Mouse (Mus musculus) forebrain, embryonic 10.5 days (tissue): ENCODE results near the gene Rpe. TPM values are rescaled to one million over a fixed set of nuclear protein-coding genes. Genes with fewer than 3 reads are reported as not detected.

ENCODE experiments used
- DNase-seq: peaks from one replicate; pipeline ENCODE4 v3.0.0-alpha.2; 2017; ENCODE audit warnings: low spot score; ENCODE audit errors: extremely low spot score
- H3K27ac ChIP-seq: fragments of 300-500 bp; sonication (generic); 2 replicates; pipeline ENCODE4 v1.5.1; 2016; ENCODE audit warnings: mild to moderate bottlenecking
- H3K27me3 ChIP-seq: fragments of 300-500 bp; sonication (generic); 2 replicates; pipeline ENCODE4 v1.6.1; 2016; ENCODE audit warnings: mild to moderate bottlenecking; ENCODE audit not compliant: poor library complexity, severe bottlenecking
- H3K36me3 ChIP-seq: fragments of 300-500 bp; sonication (generic); replicated peaks from 2 replicates; pipeline ENCODE4 v1.6.1; 2016; ENCODE audit warnings: mild to moderate bottlenecking, moderate library complexity
- H3K4me1 ChIP-seq: fragments of 300-500 bp; sonication (generic); 2 replicates; pipeline ENCODE4 v1.6.1; 2016
- H3K4me3 ChIP-seq: fragments of 300-500 bp; sonication (generic); 2 replicates; pipeline ENCODE4 v1.5.1; 2016; ENCODE audit warnings: mild to moderate bottlenecking, moderate library complexity
- H3K9me3 ChIP-seq: fragments of 300-500 bp; sonication (generic); 2 replicates; pipeline ENCODE4 v1.6.1; 2016; ENCODE audit warnings: mild to moderate bottlenecking, moderate library complexity
- WGBS: fragments of 180-500 bp; shearing (Covaris S2); methylation state at CpG from one replicate; pipeline ENCODE4 v1.1.7; 2016; 5-methylcytosine and 5-hydroxymethylcytosine counted together
- polyA plus RNA-seq: library from polyadenylated mRNA; unstranded; fragments of >200 nt; fragmentation: Nextera tagmentation; extraction: Ambion mirVana; gene quantifications from 2 replicates; pipeline ENCODE4 v1.2.1, GENCODE M21; 2016

The Rpe gene
- polyA plus RNA-seq = 53.4 and 56.0 TPM in 2 replicates

DNA sequence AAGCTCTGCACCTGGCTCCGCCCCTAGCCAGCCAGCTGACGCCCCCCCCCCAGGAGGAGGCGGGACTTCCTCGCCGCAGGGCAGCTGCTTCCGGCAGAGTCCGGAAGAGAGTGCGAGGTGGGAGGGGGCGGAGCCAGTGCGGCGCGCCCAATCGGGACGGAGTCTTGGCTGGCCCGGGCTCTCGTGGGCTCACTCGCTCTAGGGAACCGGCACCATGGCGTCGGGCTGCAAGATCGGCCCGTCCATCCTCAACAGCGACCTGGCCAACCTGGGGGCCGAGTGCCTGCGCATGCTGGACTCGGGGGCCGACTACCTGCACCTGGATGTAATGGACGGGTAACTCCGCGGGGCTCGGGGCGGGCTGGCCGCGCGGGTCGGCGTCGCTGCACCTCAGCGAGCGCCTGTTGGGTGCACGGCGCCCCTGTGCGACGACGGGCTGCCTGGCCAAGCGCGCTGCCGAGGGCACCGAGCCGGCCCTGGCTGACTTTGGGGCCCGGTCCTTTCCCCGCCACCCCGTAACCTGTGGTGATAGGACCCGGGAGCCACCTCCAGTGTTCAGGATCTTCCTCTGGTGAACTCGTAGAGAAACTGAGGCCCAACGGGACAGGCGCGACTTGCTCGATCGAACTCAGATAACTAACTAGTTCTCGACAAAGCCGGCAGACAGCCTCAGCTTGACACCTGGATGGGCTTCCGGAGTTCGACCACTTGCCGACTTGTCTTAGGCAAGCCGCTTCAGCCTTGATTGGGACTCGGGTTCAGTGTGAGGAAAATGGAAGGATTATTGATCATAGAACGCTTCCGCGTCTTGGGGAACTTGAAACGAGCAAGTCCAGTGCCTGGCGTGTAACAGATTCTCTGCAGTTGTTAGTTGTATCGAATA lies at the start of gene Rpe:
Gene Rpe, plus strand, starts transcription at position 139 of the 883 bp plus-strand sequence.
- WGBS = under 1% methylated on average over 72 of the region's 73 CpGs
- 0 out of 2 replicates have a peak, but pooled peaks cover under 1% of the 10 kb centered on the region for H3K36me3 ChIP-seq
- no peaks in the 10 kb centered on the region for H3K27me3 ChIP-seq
- peaks cover 15% of the 10 kb centered on the region for H3K4me1 ChIP-seq
- peak within 1 kb of the TSS; percentile 93 for H3K27ac ChIP-seq
- DNase-seq = peak; percentile 92
- peak within 1 kb of the TSS; percentile 84 for H3K4me3 ChIP-seq
- H3K9me3 ChIP-seq = no peaks in the 10 kb centered on the region

GRCm38 (mm10) chr1:66655119-66655746 lies 45.4 kb upstream of the Rpe start:
- Histone ChIP-seq H3K9me3 (no peaks in the 10 kb centered on the region), H3K4me3 (no peak overlapping the region), H3K27ac (peak overlapping the region; percentile 57), H3K36me3 (no peaks in the 10 kb centered on the region), H3K4me1 (peaks cover 16% of the 10 kb centered on the region), H3K27me3 (no peaks in the 10 kb centered on the region)
- WGBS = 62% methylated on average over 4 of the region's 4 CpGs
- peak; percentile 24 for DNase-seq

DNA sequence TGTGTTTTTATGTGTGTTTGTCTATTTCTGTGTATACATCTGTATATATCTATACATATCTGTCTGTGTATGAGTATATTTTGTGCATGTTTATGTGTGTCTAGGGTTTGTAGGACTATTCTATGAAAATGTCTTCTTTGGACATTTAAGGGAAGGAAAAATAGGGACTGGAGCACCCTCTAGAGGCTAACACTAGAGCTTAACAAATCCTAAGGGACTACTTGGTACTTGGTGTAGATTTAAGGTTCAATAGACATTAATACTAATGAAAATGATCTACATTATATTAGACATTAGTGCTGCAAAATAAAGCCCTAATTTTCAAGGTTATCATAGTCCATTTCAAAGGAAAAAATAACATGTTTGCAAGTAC lies 44.9 kb upstream of the Rpe start:
- no peaks in the 10 kb centered on the region for H3K9me3 ChIP-seq
- H3K27ac ChIP-seq = 0 out of 2 replicates have a peak overlapping the region, but pooled peaks have one; percentile 32
- no peak for DNase-seq
- H3K4me3 ChIP-seq = no peak overlapping the region
- H3K27me3 ChIP-seq = no peaks in the 10 kb centered on the region
- peaks cover 16% of the 10 kb centered on the region for H3K4me1 ChIP-seq
- H3K36me3 ChIP-seq = no peaks in the 10 kb centered on the region

- no peaks in the 10 kb centered on the region for H3K4me1 ChIP-seq
- no peaks in the 10 kb centered on the region for H3K27me3 ChIP-seq
- 73% methylated on average over 7 of the region's 7 CpGs for WGBS
- no peak overlapping the region for H3K4me3 ChIP-seq
- H3K9me3 ChIP-seq = no peaks in the 10 kb centered on the region
- DNase-seq = no peak
- no peak overlapping the region for H3K27ac ChIP-seq
- no peaks in the 10 kb centered on the region for H3K36me3 ChIP-seq
These were observed 29.2 kb upstream of the Rpe start for GRCm38 (mm10) chr1:66671475-66671874.

- Histone ChIP-seq H3K36me3 (no peaks in the 10 kb centered on the region), H3K27ac (no peak overlapping the region), H3K4me3 (no peak overlapping the region), H3K9me3 (no peaks in the 10 kb centered on the region), H3K27me3 (no peaks in the 10 kb centered on the region), H3K4me1 (peaks cover 1% of the 10 kb centered on the region; the same call in 1 of the 2 replicates)
- 86% methylated on average over 7 of the region's 7 CpGs for WGBS
- no peak for DNase-seq
These were observed 27.8 kb upstream of the Rpe start for GRCm38 (mm10) chr1:66672812-66673211.

DNA sequence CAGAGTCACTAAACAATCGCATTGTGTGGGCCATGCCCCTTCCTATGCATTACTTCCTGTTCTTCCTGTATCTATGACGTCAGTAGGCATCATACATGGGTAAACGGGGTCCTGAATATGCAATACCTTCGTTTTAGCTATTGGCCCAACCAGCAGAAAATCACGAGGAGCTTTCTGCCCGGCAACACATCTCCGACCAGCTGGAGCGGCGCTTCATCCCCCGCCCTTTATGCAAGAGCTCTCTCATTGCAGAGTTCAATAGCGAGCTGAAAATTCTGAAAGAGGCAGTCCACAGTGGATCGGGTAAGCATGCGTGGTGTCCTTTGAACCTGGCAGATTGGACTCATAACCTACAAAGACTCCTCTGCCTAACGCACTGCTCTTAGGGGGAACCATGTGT lies 22.7 kb upstream of the Rpe start:
- 78% methylated on average over 14 of the region's 14 CpGs for WGBS
- no peaks in the 10 kb centered on the region for H3K36me3 ChIP-seq
- H3K27ac ChIP-seq = no peak overlapping the region
- H3K27me3 ChIP-seq = no peaks in the 10 kb centered on the region
- no peak overlapping the region for H3K4me3 ChIP-seq
- no peak for DNase-seq
- H3K9me3 ChIP-seq = no peaks in the 10 kb centered on the region
- H3K4me1 ChIP-seq = peaks cover 5% of the 10 kb centered on the region; the same call in 1 of the 2 replicates

GRCm38 (mm10) chr1:66678662-66679061 lies 22.0 kb upstream of the Rpe start:
- no peak for DNase-seq
- H3K36me3 ChIP-seq = no peaks in the 10 kb centered on the region
- no peaks in the 10 kb centered on the region for H3K9me3 ChIP-seq
- H3K27ac ChIP-seq = no peak overlapping the region
- H3K4me1 ChIP-seq = peaks cover 5% of the 10 kb centered on the region; the same call in 1 of the 2 replicates
- no peak overlapping the region for H3K4me3 ChIP-seq
- WGBS = 54% methylated on average over 2 of the region's 2 CpGs
- no peaks in the 10 kb centered on the region for H3K27me3 ChIP-seq

GRCm38 (mm10) chr1:66682974-66683373 lies 17.7 kb upstream of the Rpe start:
- no peaks in the 10 kb centered on the region for H3K9me3 ChIP-seq
- H3K27ac ChIP-seq = no peak overlapping the region
- 89% methylated on average over 5 of the region's 5 CpGs for WGBS
- DNase-seq = no peak
- H3K4me1 ChIP-seq = peaks cover 8% of the 10 kb centered on the region; the same call in 1 of the 2 replicates
- no peaks in the 10 kb centered on the region for H3K36me3 ChIP-seq
- no peak overlapping the region for H3K4me3 ChIP-seq
- no peaks in the 10 kb centered on the region for H3K27me3 ChIP-seq

DNA sequence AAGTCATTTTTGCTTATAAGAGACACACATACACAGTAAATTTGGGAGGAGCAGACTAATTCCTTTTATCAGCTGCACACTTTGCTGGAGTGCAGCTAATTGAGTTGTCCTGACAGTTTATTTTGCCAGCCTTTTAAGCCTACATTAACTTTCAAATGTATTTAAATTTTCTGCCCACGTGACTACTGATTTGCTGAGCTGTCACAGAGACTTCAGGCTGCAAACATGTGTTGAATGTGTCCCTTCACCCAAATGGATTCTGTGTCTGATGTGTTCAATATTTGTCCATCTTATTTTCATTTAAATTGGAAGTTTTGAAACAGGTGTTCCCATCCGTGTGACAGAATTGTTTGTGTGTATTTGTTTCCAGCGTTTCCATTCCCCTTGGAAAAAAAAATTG lies 8.9 kb upstream of the Rpe start:
- Histone ChIP-seq H3K27me3 (no peaks in the 10 kb centered on the region), H3K27ac (no peak overlapping the region), H3K4me1 (peaks cover 10% of the 10 kb centered on the region), H3K4me3 (no peak overlapping the region), H3K36me3 (no peaks in the 10 kb centered on the region), H3K9me3 (no peaks in the 10 kb centered on the region)
- WGBS = 86% methylated on average over 3 of the region's 3 CpGs
- no peak for DNase-seq

DNA sequence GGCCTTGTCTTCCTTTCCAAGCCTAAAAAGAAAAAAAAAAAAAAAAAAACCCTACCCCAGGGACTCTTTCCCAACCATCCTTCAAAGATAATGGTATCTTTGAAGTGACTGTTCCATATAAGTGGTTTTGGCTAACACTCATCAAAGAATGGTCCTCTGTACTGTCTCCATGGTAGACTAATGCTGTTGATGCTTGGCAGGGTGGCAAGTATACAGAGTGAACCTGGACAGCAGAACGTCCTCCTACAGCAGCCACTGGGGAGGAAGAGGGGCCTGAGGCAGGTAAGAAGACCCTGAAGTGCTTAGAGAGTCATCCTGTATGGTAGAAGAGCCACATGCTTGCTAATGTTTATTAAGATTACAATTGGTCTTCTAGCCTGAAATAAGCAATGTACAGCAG lies 8.3 kb upstream of the Rpe start:
- 54% methylated on average over 1 of the region's 1 CpGs for WGBS
- Histone ChIP-seq H3K9me3 (no peaks in the 10 kb centered on the region), H3K4me1 (peaks cover 5% of the 10 kb centered on the region), H3K27ac (no peak overlapping the region), H3K36me3 (no peaks in the 10 kb centered on the region), H3K27me3 (no peaks in the 10 kb centered on the region), H3K4me3 (no peak overlapping the region)
- no peak for DNase-seq

DNA sequence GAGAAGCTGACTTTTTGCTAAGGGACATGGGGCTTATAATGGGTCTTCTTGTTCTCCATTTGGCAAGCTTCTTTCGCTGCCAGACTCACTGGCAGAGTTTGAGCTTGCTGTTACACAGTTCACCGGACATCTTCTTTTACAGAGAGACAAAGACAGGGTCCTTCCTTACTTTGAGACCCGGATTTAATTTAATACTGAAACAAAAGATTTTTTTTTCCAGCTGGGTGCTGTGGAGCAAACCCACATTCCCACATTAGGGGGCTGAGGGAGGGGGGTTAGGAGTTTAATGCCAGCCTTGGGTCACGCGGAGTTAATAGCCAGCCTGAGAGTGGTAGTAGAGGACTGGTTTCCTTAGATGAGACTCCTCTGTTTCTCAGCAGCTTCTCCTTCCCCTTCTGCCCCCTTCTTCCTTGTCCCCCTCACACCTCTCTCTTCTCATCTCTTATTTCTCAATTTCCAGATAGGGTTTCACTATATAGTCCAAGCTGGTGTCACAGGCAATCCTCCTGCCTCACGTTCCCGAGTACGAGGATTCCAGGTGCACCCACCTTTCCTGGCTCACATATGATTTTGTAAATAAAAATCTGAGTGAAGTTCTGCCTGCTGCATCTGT lies 7.7 kb upstream of the Rpe start:
- H3K27me3 ChIP-seq = no peaks in the 10 kb centered on the region
- no peak overlapping the region for H3K27ac ChIP-seq
- no peaks in the 10 kb centered on the region for H3K36me3 ChIP-seq
- no peak for DNase-seq
- H3K9me3 ChIP-seq = no peaks in the 10 kb centered on the region
- H3K4me3 ChIP-seq = no peak overlapping the region
- WGBS = 67% methylated on average over 8 of the region's 8 CpGs
- peaks cover 5% of the 10 kb centered on the region for H3K4me1 ChIP-seq

DNA sequence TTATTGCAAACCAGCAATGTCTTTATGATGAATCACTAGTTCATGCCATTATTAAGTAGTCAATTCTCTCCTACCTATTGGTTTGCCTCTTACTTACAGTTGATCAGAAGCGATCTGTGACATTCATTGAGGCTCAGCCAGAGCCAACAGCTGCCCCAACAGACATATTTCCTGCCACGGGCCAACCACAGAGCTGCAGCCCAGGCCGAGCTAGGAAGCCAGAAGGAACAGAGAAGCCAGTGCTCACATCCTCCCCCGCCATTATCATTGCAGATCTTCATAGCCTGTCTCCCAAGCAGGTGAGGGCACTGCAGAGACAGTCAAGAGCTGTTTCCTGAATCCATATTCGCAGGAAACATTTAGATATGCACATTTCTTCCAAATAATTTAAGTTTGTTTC lies 6.4 kb upstream of the Rpe start:
- H3K4me1 ChIP-seq = peaks cover 5% of the 10 kb centered on the region
- no peaks in the 10 kb centered on the region for H3K36me3 ChIP-seq
- H3K27me3 ChIP-seq = no peaks in the 10 kb centered on the region
- WGBS = 89% methylated on average over 5 of the region's 5 CpGs
- no peak overlapping the region for H3K27ac ChIP-seq
- no peaks in the 10 kb centered on the region for H3K9me3 ChIP-seq
- H3K4me3 ChIP-seq = no peak overlapping the region
- DNase-seq = no peak

DNA sequence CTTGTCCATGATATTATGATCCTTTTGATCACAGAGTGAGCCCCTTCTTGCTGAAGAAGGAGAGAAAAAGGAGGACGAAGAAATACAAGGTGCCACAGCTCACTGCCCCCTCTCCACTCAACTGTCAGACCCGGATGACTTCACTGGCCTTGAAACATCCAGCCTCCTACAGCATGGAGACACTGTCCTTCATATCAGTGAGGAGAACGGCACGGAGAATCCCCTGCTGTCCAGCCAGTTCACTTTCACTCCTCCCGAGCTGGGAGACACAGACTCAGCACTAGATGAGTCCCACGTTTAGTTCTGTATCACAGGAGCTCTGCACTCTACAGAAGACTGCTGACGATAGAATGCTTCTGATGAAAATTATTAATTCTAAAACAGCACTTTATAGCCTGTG lies 5.3 kb upstream of the Rpe start:
- Histone ChIP-seq H3K4me1 (peaks cover 5% of the 10 kb centered on the region), H3K27me3 (no peaks in the 10 kb centered on the region), H3K4me3 (no peak overlapping the region), H3K9me3 (no peaks in the 10 kb centered on the region), H3K27ac (no peak overlapping the region), H3K36me3 (no peaks in the 10 kb centered on the region)
- WGBS = 75% methylated on average over 7 of the region's 7 CpGs
- DNase-seq = no peak
